Mouse (Mus musculus) myocyte (in vitro differentiated cells): ENCODE results near the gene Irgm2.

ENCODE experiments used
- CEBPB ChIP-seq: IDR thresholded peaks from 2 replicates; pipeline ENCODE4 v1.6.1; 2011; ENCODE audit warnings: mild to moderate bottlenecking, moderate library complexity; ENCODE audit not compliant: poor library complexity, insufficient read depth, severe bottlenecking
- E2F4 ChIP-seq: IDR thresholded peaks from one replicate; pipeline ENCODE4 v1.6.1; 2011; ENCODE audit warnings: mild to moderate bottlenecking, control low read depth, moderate library complexity; ENCODE audit not compliant: insufficient read depth
- MAX ChIP-seq: IDR thresholded peaks from one replicate; pipeline ENCODE4 v1.6.1; 2011; ENCODE audit warnings: low read depth, mild to moderate bottlenecking, control low read depth
- MYOD1 ChIP-seq, 3 experiments: IDR thresholded peaks; one replicate each; pipeline ENCODE4 v1.6.1; 2011; ENCODE audit warnings: control low read depth in 2 of 3, low read depth in 2 of 3, mild to moderate bottlenecking in 2 of 3, moderate library complexity in 1 of 3; ENCODE audit not compliant: insufficient read length in 2 of 3, control insufficient read depth in 1 of 3
- MYOG ChIP-seq, 3 experiments: IDR thresholded peaks; one replicate each; pipeline ENCODE4 v1.6.1; 2011; ENCODE audit warnings: control low read depth in 2 of 3, low read depth in 2 of 3, mild to moderate bottlenecking in 2 of 3; ENCODE audit not compliant: insufficient read length in 2 of 3, control insufficient read depth in 1 of 3, insufficient read depth in 1 of 3
- POLR2A ChIP-seq: IDR thresholded peaks from one replicate; pipeline ENCODE4 v1.6.1; 2011; ENCODE audit warnings: low read depth, mild to moderate bottlenecking, control low read depth, moderate library complexity; ENCODE audit not compliant: insufficient read length
- POLR2AphosphoS2 ChIP-seq: IDR thresholded peaks from one replicate; pipeline ENCODE4 v1.6.1; 2011; ENCODE audit warnings: low read depth, control low read depth; ENCODE audit not compliant: insufficient read length
- REST ChIP-seq: IDR thresholded peaks from one replicate; pipeline ENCODE4 v1.6.1; 2011; ENCODE audit warnings: mild to moderate bottlenecking, control low read depth, moderate library complexity; ENCODE audit not compliant: insufficient read depth, insufficient read length
- TCF12 ChIP-seq: IDR thresholded peaks from one replicate; pipeline ENCODE4 v1.6.1; 2011; ENCODE audit warnings: mild to moderate bottlenecking, control low read depth; ENCODE audit not compliant: poor library complexity, insufficient read depth, severe bottlenecking
- USF1 ChIP-seq: IDR thresholded peaks from one replicate; pipeline ENCODE4 v1.6.1; 2011; ENCODE audit warnings: low read depth, mild to moderate bottlenecking, control low read depth, moderate library complexity

GRCm38 (mm10) chr11:58261826-58262225 is 62.4 kb downstream of the Irgm2 start:
- TF ChIP-seq POLR2A, result no peak
- no peak for TF ChIP-seq MAX
- TF ChIP-seq TCF12, result no peak
- TF ChIP-seq CEBPB, result no peak
- no peak for TF ChIP-seq USF1
- no peak for TF ChIP-seq MYOG (IDR thresholded peaks at IDR 0.05; ENCODE audit: control insufficient read depth in 1 of 3, insufficient read depth in 1 of 3, insufficient read length in 2 of 3, low read depth in 2 of 3)
- no peak for TF ChIP-seq E2F4
- TF ChIP-seq POLR2AphosphoS2, result no peak
- no peak for TF ChIP-seq MYOD1 (IDR thresholded peaks at IDR 0.05; ENCODE audit: control insufficient read depth in 1 of 3, insufficient read length in 2 of 3, low read depth in 2 of 3)
- TF ChIP-seq REST, result no peak
